Mouse (Mus musculus): Measurements from ENCODE around the gene Pld4.

Pld4 gene

GRCm38 (mm10) chr12:112738281-112739022 lies 22.0 kb upstream of the Pld4 start:
- DNase-seq: no peak

- no peak for DNase-seq
Observed at GRCm38 (mm10) chr12:112739023-112739568, 21.4 kb upstream of the Pld4 start.

- DNase-seq: no peak
Observed at GRCm38 (mm10) chr12:112742768-112743167, 17.7 kb upstream of the Pld4 start.

GRCm38 (mm10) chr12:112743168-112743975 lies 17.1 kb upstream of the Pld4 start:
- DNase-seq: peak; percentile 64 to 80

GRCm38 (mm10) chr12:112744211-112744610 lies 16.2 kb upstream of the Pld4 start:
- DNase-seq: no peak

- no peak for DNase-seq
Observed at GRCm38 (mm10) chr12:112744891-112745580, 15.4 kb upstream of the Pld4 start.

GRCm38 (mm10) chr12:112745716-112746115 lies 14.7 kb upstream of the Pld4 start:
- no peak for DNase-seq

- DNase-seq: no peak
Observed at GRCm38 (mm10) chr12:112746461-112746807, 14.0 kb upstream of the Pld4 start.

GRCm38 (mm10) chr12:112746808-112747605 lies 13.4 kb upstream of the Pld4 start:
- no peak for DNase-seq

- no peak for DNase-seq
Observed at GRCm38 (mm10) chr12:112747606-112747970, 12.9 kb upstream of the Pld4 start.

GRCm38 (mm10) chr12:112750976-112751375 lies 9.5 kb upstream of the Pld4 start:
- DNase-seq: no peak

GRCm38 (mm10) chr12:112752399-112752798 lies 8.1 kb upstream of the Pld4 start:
- DNase-seq: no peak

- no peak for DNase-seq
Observed at GRCm38 (mm10) chr12:112755900-112756299, 4.6 kb upstream of the Pld4 start.

- DNase-seq: no peak
Observed at GRCm38 (mm10) chr12:112757896-112758295, 2.6 kb upstream of the Pld4 start.

GRCm38 (mm10) chr12:112759471-112759870 lies 984 bp upstream of the Pld4 start:
- DNase-seq: no peak

GRCm38 (mm10) chr12:112761411-112761810 lies 956 bp downstream of the Pld4 start:
- DNase-seq: no peak

- no peak for DNase-seq
Observed at GRCm38 (mm10) chr12:112762018-112762417, 1.6 kb downstream of the Pld4 start.

GRCm38 (mm10) chr12:112763176-112763575 lies 2.7 kb downstream of the Pld4 start:
- DNase-seq: no peak

GRCm38 (mm10) chr12:112764141-112764540 lies 3.7 kb downstream of the Pld4 start:
- no peak for DNase-seq

GRCm38 (mm10) chr12:112764991-112765390 lies 4.5 kb downstream of the Pld4 start:
- no peak for DNase-seq

GRCm38 (mm10) chr12:112766586-112766985 lies 6.1 kb downstream of the Pld4 start:
- DNase-seq: no peak

GRCm38 (mm10) chr12:112767036-112767890 lies 6.8 kb downstream of the Pld4 start:
- DNase-seq: no peak

Measured in kidney, adult 8-10 months (tissue).